Mouse (Mus musculus): ENCODE measurements around the gene Gm42742.

DNA sequence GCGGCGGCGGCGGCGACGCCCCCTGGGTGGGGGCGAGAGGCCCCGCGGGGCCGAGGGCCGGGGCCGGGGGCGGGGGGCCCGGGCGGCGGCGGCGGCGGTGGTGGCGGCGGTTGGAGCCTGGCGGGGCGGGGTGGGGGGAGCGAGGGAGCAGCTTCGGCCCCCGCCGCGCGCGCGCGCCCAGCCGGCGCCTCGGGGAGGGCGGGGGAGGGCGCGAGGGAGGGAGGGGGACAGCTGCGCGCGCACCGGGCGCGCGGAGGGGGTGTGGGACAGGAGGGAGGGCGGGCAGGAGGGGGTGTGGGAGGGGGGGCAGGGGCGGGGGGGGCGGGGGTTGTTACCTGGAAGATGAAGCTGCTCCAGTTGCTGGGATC lies 5.7 kb upstream of the Gm42742 start:
- no peak for TF ChIP-seq GATA1 (IDR thresholded peaks at IDR 0.05; ENCODE audit: low read depth, low read length)
- no peak for TF ChIP-seq CTCF (IDR thresholded peaks at IDR 0.05 in 2 of 3, conservative IDR thresholded peaks at IDR 0.05 in 1 of 3; ENCODE audit: control insufficient read depth in 1 of 3, insufficient read depth in 1 of 3, low read depth in 2 of 3, low read length in 3 of 3, poor library complexity in 1 of 3, severe bottlenecking in 1 of 3)
- TF ChIP-seq TCF12 (IDR thresholded peaks at IDR 0.05; ENCODE audit: low read depth, low read length), result no peak
- no peak for TF ChIP-seq POLR2AphosphoS2 (IDR thresholded peaks at IDR 0.05; ENCODE audit: low read length)
- TF ChIP-seq POLR2A (IDR thresholded peaks at IDR 0.05; ENCODE audit: control insufficient read depth in 1 of 2, insufficient read depth in 1 of 2, low read depth in 1 of 2, low read length in 2 of 2, poor library complexity in 1 of 2), result no peak
- TF ChIP-seq EP300 (IDR thresholded peaks at IDR 0.05; ENCODE audit: low read depth in 1 of 2, low read length in 2 of 2), result no peak
- TF ChIP-seq SIN3A (IDR thresholded peaks at IDR 0.05; ENCODE audit: low read length), result peak; percentile 20; the same call in 1 of the 2 replicates
- no peak for TF ChIP-seq ETS1 (IDR thresholded peaks at IDR 0.05; ENCODE audit: low read depth, low read length)
- no peak for TF ChIP-seq ZMIZ1 (IDR thresholded peaks at IDR 0.05; ENCODE audit: low read depth, low read length)
- TF ChIP-seq HCFC1 (IDR thresholded peaks at IDR 0.05; ENCODE audit: low read depth, low read length), result no peak; the same call in 1 of the 2 replicates
- no peak for TF ChIP-seq MEF2A (IDR thresholded peaks at IDR 0.05; ENCODE audit: extremely low read depth, insufficient replicate concordance, low read depth, low read length, poor library complexity, severe bottlenecking)

Measured in MEL (cell line).